Mouse (Mus musculus) erythroid progenitor cell, adult 5-6 weeks (primary cell): ENCODE measurements around the gene Syn3. TPM values are rescaled to one million over a fixed set of nuclear protein-coding genes. Genes with fewer than 3 reads are reported as not detected.

Experiments
- ATAC-seq: replicated peaks from 2 replicates; pipeline ENCODE4 v1.8.0; 2016; ENCODE audit warnings: moderate number of reproducible peaks, mild to moderate bottlenecking, moderate TSS enrichment, inconsistent platforms; ENCODE audit not compliant: poor library complexity, low FRiP score, severe bottlenecking
- total RNA-seq, 2 experiments: library from RNA; stranded (forward) in 1 of 2; stranded (reverse) in 1 of 2; fragments of 150-400 nt in 1 of 2; fragments of 186-747, 209-891 nt in 1 of 2; gene quantifications; 2 replicates each; pipeline versions ENCODE4 v1.2.3 to v1.2.4; 2015 to 2017; ENCODE audit warnings: low replicate concordance in 2 of 2

The Syn3 gene
- total RNA-seq, 2 experiments from 2014 or later = not detected

- no peak for ATAC-seq
Observed at GRCm38 (mm10) chr10:86196414-86197025, 302.2 kb downstream of the Syn3 start.

- ATAC-seq = no peak
Observed at GRCm38 (mm10) chr10:86194722-86195121, 304.0 kb downstream of the Syn3 start.

GRCm38 (mm10) chr10:86193863-86194434, 304.7 kb downstream of the Syn3 start:
- ATAC-seq = no peak

- ATAC-seq = no peak
Observed at GRCm38 (mm10) chr10:86188614-86189013, 310.1 kb downstream of the Syn3 start.

GRCm38 (mm10) chr10:86187881-86188280, 310.8 kb downstream of the Syn3 start:
- ATAC-seq = no peak

- ATAC-seq = no peak
Observed at GRCm38 (mm10) chr10:86183148-86183885, 315.4 kb downstream of the Syn3 start.

GRCm38 (mm10) chr10:86182183-86182805, 316.4 kb downstream of the Syn3 start:
- no peak for ATAC-seq

GRCm38 (mm10) chr10:86176411-86176810, 322.3 kb downstream of the Syn3 start:
- no peak for ATAC-seq

- ATAC-seq = no peak
Observed at GRCm38 (mm10) chr10:86174017-86174416, 324.7 kb downstream of the Syn3 start.

GRCm38 (mm10) chr10:86173284-86173683, 325.4 kb downstream of the Syn3 start:
- ATAC-seq = no peak

GRCm38 (mm10) chr10:86171246-86171645, 327.4 kb downstream of the Syn3 start:
- ATAC-seq = no peak

GRCm38 (mm10) chr10:86168084-86168483, 330.6 kb downstream of the Syn3 start:
- no peak for ATAC-seq

GRCm38 (mm10) chr10:86166854-86167268, 331.8 kb downstream of the Syn3 start:
- no peak for ATAC-seq

- ATAC-seq = no peak
Observed at GRCm38 (mm10) chr10:86164098-86164497, 334.6 kb downstream of the Syn3 start.

GRCm38 (mm10) chr10:86161783-86162271, 336.9 kb downstream of the Syn3 start:
- ATAC-seq = no peak

GRCm38 (mm10) chr10:86158198-86158899, 340.3 kb downstream of the Syn3 start:
- ATAC-seq = no peak

GRCm38 (mm10) chr10:86155344-86155743, 343.4 kb downstream of the Syn3 start:
- ATAC-seq = no peak

- no peak for ATAC-seq
Observed at GRCm38 (mm10) chr10:86153221-86153620, 345.5 kb downstream of the Syn3 start.

- ATAC-seq = no peak
Observed at GRCm38 (mm10) chr10:86151357-86151756, 347.3 kb downstream of the Syn3 start.

- ATAC-seq = no peak
Observed at GRCm38 (mm10) chr10:86150076-86150475, 348.6 kb downstream of the Syn3 start.
